Mouse (Mus musculus): ENCODE results near the gene Rab3il1.

GRCm38 (mm10) chr19:10055261-10055660 lies 53.8 kb downstream of the Rab3il1 start:
- TF ChIP-seq CTCF (IDR thresholded peaks at IDR 0.05; ENCODE audit: low read depth): no peak
- TF ChIP-seq EP300 (IDR thresholded peaks at IDR 0.05; ENCODE audit: low read depth): no peak

All from heart, postnatal 0 days (tissue).